Mouse (Mus musculus): ENCODE results near the gene Hdhd5. TPM values are rescaled to one million over a fixed set of nuclear protein-coding genes. Genes with fewer than 3 reads are reported as not detected.

Hdhd5 gene
- polyA plus RNA-seq, 1 experiment = 62.4 TPM

- H3K4me3 ChIP-seq (ENCODE audit: control insufficient read depth, insufficient read depth, low read length) = peak overlapping the region; percentile 39
Observed at GRCm38 (mm10) chr6:120466609-120467329, 64.3 kb downstream of the Hdhd5 start.

GRCm38 (mm10) chr6:120465393-120465792 lies 65.7 kb downstream of the Hdhd5 start:
- 6% methylated on average over 4 of the region's 4 CpGs for WGBS
- H3K27ac ChIP-seq (ENCODE audit: control insufficient read depth, insufficient read depth, low read length) = peak overlapping the region; percentile 94

More at GRCm38 (mm10) chr6:120466609-120467329, 64.3 kb downstream of the Hdhd5 start:
- 2% methylated on average over 10 of the region's 10 CpGs for WGBS
- no peaks in the 10 kb centered on the region for H3K27me3 ChIP-seq (ENCODE audit: control insufficient read depth, insufficient read depth, low read length)
- peak; percentile 80 for DNase-seq
- peaks cover 41% of the 10 kb centered on the region for H3K4me1 ChIP-seq (replicated peaks; ENCODE audit: control insufficient read depth, insufficient read depth, low read length)
- H3K36me3 ChIP-seq (ENCODE audit: control insufficient read depth, insufficient read depth, low read length) = no peaks in the 10 kb centered on the region
- H3K27ac ChIP-seq (ENCODE audit: control insufficient read depth, insufficient read depth, low read length) = peak overlapping the region; percentile 96
- TF ChIP-seq CTCF (IDR thresholded peaks at IDR 0.05; ENCODE audit: borderline replicate concordance, control insufficient read depth, extremely low read depth, insufficient read depth, low read length, poor library complexity) (0 out of 2 replicates have a peak, but pooled peaks have one; percentile 52), POLR2A (IDR thresholded peaks at IDR 0.05; ENCODE audit: control insufficient read depth, extremely low read depth, insufficient read depth, low read length, poor library complexity) (no peak)

DNA sequence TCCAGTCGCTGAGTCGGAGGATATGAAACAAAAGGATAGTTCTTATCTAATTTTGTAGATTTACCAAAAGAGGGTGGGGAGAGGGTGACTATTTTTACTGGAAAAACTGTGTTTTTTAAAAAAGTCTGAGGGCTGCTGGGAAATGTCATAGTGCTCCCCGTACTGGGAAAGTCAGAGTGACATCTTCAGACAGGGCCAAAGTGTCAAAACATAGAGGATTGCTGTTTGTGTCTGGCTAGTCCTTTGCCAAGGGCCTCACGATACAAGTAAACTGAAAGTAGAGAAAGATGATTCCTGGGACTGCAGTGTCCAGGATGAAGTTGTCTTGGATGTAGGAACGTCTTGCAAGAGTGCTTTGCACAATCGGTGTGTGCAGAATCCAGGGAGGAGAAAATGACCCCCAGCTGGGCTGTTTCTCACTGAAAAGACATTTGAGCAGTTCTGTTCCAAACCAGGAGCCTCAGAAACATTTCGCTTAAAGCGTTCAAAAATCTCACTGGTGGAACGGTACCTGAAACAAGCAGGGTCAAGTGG lies 66.6 kb downstream of the Hdhd5 start:
- H3K27me3 ChIP-seq (ENCODE audit: control insufficient read depth, insufficient read depth, low read length) = no peaks in the 10 kb centered on the region
- H3K4me3 ChIP-seq (ENCODE audit: control insufficient read depth, insufficient read depth, low read length) = peak overlapping the region; percentile 91
- peaks cover 28% of the 10 kb centered on the region for H3K4me1 ChIP-seq (replicated peaks; ENCODE audit: control insufficient read depth, insufficient read depth, low read length)
- no peak for DNase-seq
- TF ChIP-seq POLR2A (IDR thresholded peaks at IDR 0.05; ENCODE audit: control insufficient read depth, extremely low read depth, insufficient read depth, low read length, poor library complexity) = no peak
- no peak for TF ChIP-seq CTCF (IDR thresholded peaks at IDR 0.05; ENCODE audit: borderline replicate concordance, control insufficient read depth, extremely low read depth, insufficient read depth, low read length, poor library complexity)
- H3K36me3 ChIP-seq (ENCODE audit: control insufficient read depth, insufficient read depth, low read length) = no peaks in the 10 kb centered on the region
- WGBS = 6% methylated on average over 9 of the region's 9 CpGs
- peak overlapping the region; percentile 94 for H3K27ac ChIP-seq (ENCODE audit: control insufficient read depth, insufficient read depth, low read length)

More at GRCm38 (mm10) chr6:120465393-120465792, 65.7 kb downstream of the Hdhd5 start:
- Histone ChIP-seq H3K4me3 (ENCODE audit: control insufficient read depth, insufficient read depth, low read length) (peak overlapping the region; percentile 29), H3K36me3 (ENCODE audit: control insufficient read depth, insufficient read depth, low read length) (no peaks in the 10 kb centered on the region), H3K4me1 (replicated peaks; ENCODE audit: control insufficient read depth, insufficient read depth, low read length) (peaks cover 33% of the 10 kb centered on the region), H3K27me3 (ENCODE audit: control insufficient read depth, insufficient read depth, low read length) (no peaks in the 10 kb centered on the region)
- TF ChIP-seq CTCF (IDR thresholded peaks at IDR 0.05; ENCODE audit: borderline replicate concordance, control insufficient read depth, extremely low read depth, insufficient read depth, low read length, poor library complexity) = no peak
- no peak for TF ChIP-seq POLR2A (IDR thresholded peaks at IDR 0.05; ENCODE audit: control insufficient read depth, extremely low read depth, insufficient read depth, low read length, poor library complexity)
- DNase-seq = no peak

- H3K4me1 ChIP-seq (replicated peaks; ENCODE audit: control insufficient read depth, insufficient read depth, low read length) = peaks cover 28% of the 10 kb centered on the region
- WGBS = under 1% methylated on average over 11 of the region's 11 CpGs
- no peaks in the 10 kb centered on the region for H3K36me3 ChIP-seq (ENCODE audit: control insufficient read depth, insufficient read depth, low read length)
- DNase-seq = peak; percentile 71
- peak; percentile 30; the same call in 1 of the 2 replicates for TF ChIP-seq POLR2A (IDR thresholded peaks at IDR 0.05; ENCODE audit: control insufficient read depth, extremely low read depth, insufficient read depth, low read length, poor library complexity)
- TF ChIP-seq CTCF (IDR thresholded peaks at IDR 0.05; ENCODE audit: borderline replicate concordance, control insufficient read depth, extremely low read depth, insufficient read depth, low read length, poor library complexity) = peak; percentile 56; the same call in 1 of the 2 replicates
- H3K4me3 ChIP-seq (ENCODE audit: control insufficient read depth, insufficient read depth, low read length) = peak overlapping the region; percentile 91
- no peaks in the 10 kb centered on the region for H3K27me3 ChIP-seq (ENCODE audit: control insufficient read depth, insufficient read depth, low read length)
- H3K27ac ChIP-seq (ENCODE audit: control insufficient read depth, insufficient read depth, low read length) = peak overlapping the region; percentile 94
Observed at GRCm38 (mm10) chr6:120463884-120464283, 67.2 kb downstream of the Hdhd5 start.

- peak; percentile 41; the same call in 1 of the 2 replicates for TF ChIP-seq CTCF (IDR thresholded peaks at IDR 0.05; ENCODE audit: borderline replicate concordance, control insufficient read depth, extremely low read depth, insufficient read depth, low read length, poor library complexity)
- TF ChIP-seq POLR2A (IDR thresholded peaks at IDR 0.05; ENCODE audit: control insufficient read depth, extremely low read depth, insufficient read depth, low read length, poor library complexity) = peak; percentile 99
- WGBS = under 1% methylated on average over 90 of the region's 90 CpGs
- Histone ChIP-seq H3K27me3 (ENCODE audit: control insufficient read depth, insufficient read depth, low read length) (no peaks in the 10 kb centered on the region), H3K4me1 (replicated peaks; ENCODE audit: control insufficient read depth, insufficient read depth, low read length) (peaks cover 26% of the 10 kb centered on the region), H3K4me3 (ENCODE audit: control insufficient read depth, insufficient read depth, low read length) (peak within 1 kb of the TSS; percentile 91), H3K27ac (ENCODE audit: control insufficient read depth, insufficient read depth, low read length) (peak within 1 kb of the TSS; percentile 94), H3K36me3 (ENCODE audit: control insufficient read depth, insufficient read depth, low read length) (no peaks in the 10 kb centered on the region)
- DNase-seq = peak; percentile 93
Observed at GRCm38 (mm10) chr6:120463086-120463871, 67.8 kb downstream of the Hdhd5 start, which contains the start of gene Il17ra. Gene Il17ra (plus strand): TSS chr6:120463247.

DNA sequence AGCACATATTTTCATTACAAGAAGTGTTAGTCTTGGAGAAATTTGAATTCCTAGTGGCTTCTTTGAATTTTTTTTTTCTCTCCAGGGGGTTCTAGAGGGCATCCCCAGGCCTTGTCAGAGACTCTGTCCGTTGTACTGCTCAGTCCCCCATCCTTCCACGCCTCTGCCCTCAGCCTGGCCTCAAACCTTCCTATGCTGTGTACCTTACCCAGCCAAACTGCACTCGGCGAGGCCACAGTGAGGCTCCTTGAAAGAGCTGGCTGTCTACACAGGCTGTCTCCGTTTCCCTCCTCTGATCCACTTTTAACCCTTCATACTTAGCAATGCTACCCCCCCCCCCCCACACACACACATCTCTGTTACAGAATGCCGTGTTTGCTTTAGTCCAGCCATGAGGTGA lies 68.9 kb downstream of the Hdhd5 start:
- 83% methylated on average over 6 of the region's 6 CpGs for WGBS
- Histone ChIP-seq H3K4me3 (ENCODE audit: control insufficient read depth, insufficient read depth, low read length) (no peak overlapping the region), H3K27ac (ENCODE audit: control insufficient read depth, insufficient read depth, low read length) (no peak overlapping the region), H3K27me3 (ENCODE audit: control insufficient read depth, insufficient read depth, low read length) (no peaks in the 10 kb centered on the region), H3K36me3 (ENCODE audit: control insufficient read depth, insufficient read depth, low read length) (no peaks in the 10 kb centered on the region), H3K4me1 (replicated peaks; ENCODE audit: control insufficient read depth, insufficient read depth, low read length) (peaks cover 18% of the 10 kb centered on the region)
- DNase-seq = no peak
- TF ChIP-seq CTCF (IDR thresholded peaks at IDR 0.05; ENCODE audit: borderline replicate concordance, control insufficient read depth, extremely low read depth, insufficient read depth, low read length, poor library complexity) (no peak), POLR2A (IDR thresholded peaks at IDR 0.05; ENCODE audit: control insufficient read depth, extremely low read depth, insufficient read depth, low read length, poor library complexity) (no peak)
